Mouse (Mus musculus): ENCODE results near the gene Cox7a1. TPM values are rescaled to one million over a fixed set of nuclear protein-coding genes. Genes with fewer than 3 reads are reported as not detected.

Cox7a1 gene
- polyA plus RNA-seq, 2 experiments = 2.7 to 4.5 TPM

- DNase-seq (ENCODE audit: low spot score) (no peak), ATAC-seq (ENCODE audit: low FRiP score, low read depth) (no peak)
- Histone ChIP-seq H3K36me3 (ENCODE audit: control insufficient read depth, insufficient read depth, low read length) (peaks cover 41% of the 10 kb centered on the region), H3K4me2 (replicated peaks; ENCODE audit: low read depth, low read length, severe bottlenecking) (no peak overlapping the region), H3K27me3 (ENCODE audit: control insufficient read depth, insufficient read depth, low read length) (no peaks in the 10 kb centered on the region), H3K9ac (ENCODE audit: low read depth, low read length, severe bottlenecking) (no peak overlapping the region), H3K4me3 (replicated peaks; ENCODE audit: low read length) (no peak overlapping the region), H3K27ac (replicated peaks; ENCODE audit: low read depth, low read length) (no peak overlapping the region), H3K4me1 (ENCODE audit: control insufficient read depth, insufficient read depth, low read length) (peaks cover 5% of the 10 kb centered on the region; the same call in 1 of the 2 replicates), H3K9me3 (ENCODE audit: control insufficient read depth, low read length) (no peaks in the 10 kb centered on the region)
- 66% methylated on average over 13 of the region's 13 CpGs for WGBS
- no peak for TF ChIP-seq POLR2A (IDR thresholded peaks at IDR 0.05; ENCODE audit: borderline replicate concordance, extremely low read depth, insufficient read depth, insufficient read length)
These were observed 851 bp downstream of the Cox7a1 start for GRCm38 (mm10) chr7:30184641-30185348.

GRCm38 (mm10) chr7:30188344-30189115 is 4.6 kb downstream of the Cox7a1 start:
- no peak for ATAC-seq (ENCODE audit: low FRiP score, low read depth)
- H3K4me1 ChIP-seq (ENCODE audit: control insufficient read depth, insufficient read depth, low read length) = peaks cover 15% of the 10 kb centered on the region
- no peak for TF ChIP-seq POLR2A (IDR thresholded peaks at IDR 0.05; ENCODE audit: borderline replicate concordance, extremely low read depth, insufficient read depth, insufficient read length)
- peaks cover 70% of the 10 kb centered on the region for H3K36me3 ChIP-seq (ENCODE audit: control insufficient read depth, insufficient read depth, low read length)
- DNase-seq (ENCODE audit: low spot score) = no peak
- no peak overlapping the region for H3K9ac ChIP-seq (ENCODE audit: low read depth, low read length, severe bottlenecking)
- H3K4me3 ChIP-seq (replicated peaks; ENCODE audit: low read length) = no peak overlapping the region
- H3K4me2 ChIP-seq (replicated peaks; ENCODE audit: low read depth, low read length, severe bottlenecking) = no peak overlapping the region
- no peak overlapping the region for H3K27ac ChIP-seq (replicated peaks; ENCODE audit: low read depth, low read length)
- no peaks in the 10 kb centered on the region for H3K9me3 ChIP-seq (ENCODE audit: control insufficient read depth, low read length)
- WGBS = 69% methylated on average over 12 of the region's 12 CpGs
- no peaks in the 10 kb centered on the region for H3K27me3 ChIP-seq (ENCODE audit: control insufficient read depth, insufficient read depth, low read length)

GRCm38 (mm10) chr7:30189116-30189491 is 5.2 kb downstream of the Cox7a1 start:
- Histone ChIP-seq H3K27me3 (ENCODE audit: control insufficient read depth, insufficient read depth, low read length) (no peaks in the 10 kb centered on the region), H3K9ac (ENCODE audit: low read depth, low read length, severe bottlenecking) (no peak overlapping the region), H3K9me3 (ENCODE audit: control insufficient read depth, low read length) (no peaks in the 10 kb centered on the region), H3K36me3 (ENCODE audit: control insufficient read depth, insufficient read depth, low read length) (peaks cover 70% of the 10 kb centered on the region), H3K4me3 (replicated peaks; ENCODE audit: low read length) (no peak overlapping the region), H3K4me1 (ENCODE audit: control insufficient read depth, insufficient read depth, low read length) (peaks cover 13% of the 10 kb centered on the region), H3K4me2 (replicated peaks; ENCODE audit: low read depth, low read length, severe bottlenecking) (no peak overlapping the region), H3K27ac (replicated peaks; ENCODE audit: low read depth, low read length) (no peak overlapping the region)
- 80% methylated on average over 4 of the region's 4 CpGs for WGBS
- no peak for TF ChIP-seq POLR2A (IDR thresholded peaks at IDR 0.05; ENCODE audit: borderline replicate concordance, extremely low read depth, insufficient read depth, insufficient read length)
- ATAC-seq (ENCODE audit: low FRiP score, low read depth) (no peak), DNase-seq (ENCODE audit: low spot score) (no peak)

- Histone ChIP-seq H3K4me3 (replicated peaks; ENCODE audit: low read length) (peak overlapping the region; percentile 85; the same call in 1 of the 2 replicates), H3K4me2 (replicated peaks; ENCODE audit: low read depth, low read length, severe bottlenecking) (0 out of 2 replicates have a peak overlapping the region, but pooled peaks have one; percentile 81), H3K4me1 (ENCODE audit: control insufficient read depth, insufficient read depth, low read length) (peaks cover 14% of the 10 kb centered on the region)
These were observed 8.1 kb downstream of the Cox7a1 start for GRCm38 (mm10) chr7:30192088-30192487.

DNA sequence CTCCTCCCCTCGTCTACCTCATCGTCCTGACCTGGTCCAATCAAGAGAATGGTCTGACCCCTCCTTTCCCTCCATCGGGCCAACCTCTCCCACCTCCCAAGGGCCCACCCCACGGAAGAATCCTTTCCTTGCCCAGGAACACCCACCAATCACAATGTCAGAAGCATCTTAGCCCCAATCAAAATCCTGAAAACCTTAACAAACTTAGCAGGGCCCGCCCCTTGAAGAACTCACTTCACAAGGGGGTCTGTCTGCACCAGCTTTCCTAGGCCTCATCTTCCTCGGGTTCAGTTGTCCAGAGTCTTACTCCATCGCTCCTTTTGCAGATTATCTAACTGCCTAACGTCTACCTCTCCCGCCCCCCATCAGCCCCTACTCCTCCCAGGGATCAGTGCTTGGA is 9.1 kb downstream of the Cox7a1 start:
- Histone ChIP-seq H3K36me3 (ENCODE audit: control insufficient read depth, insufficient read depth, low read length) (peaks cover 42% of the 10 kb centered on the region), H3K4me1 (ENCODE audit: control insufficient read depth, insufficient read depth, low read length) (peaks cover 14% of the 10 kb centered on the region), H3K4me2 (replicated peaks; ENCODE audit: low read depth, low read length, severe bottlenecking) (peak overlapping the region; percentile 81), H3K27ac (replicated peaks; ENCODE audit: low read depth, low read length) (no peak overlapping the region), H3K9me3 (ENCODE audit: control insufficient read depth, low read length) (no peaks in the 10 kb centered on the region), H3K9ac (ENCODE audit: low read depth, low read length, severe bottlenecking) (peak overlapping the region; percentile 77), H3K4me3 (replicated peaks; ENCODE audit: low read length) (peak overlapping the region; percentile 85), H3K27me3 (ENCODE audit: control insufficient read depth, insufficient read depth, low read length) (no peaks in the 10 kb centered on the region)
- DNase-seq (ENCODE audit: low spot score) (peak; percentile 21), ATAC-seq (ENCODE audit: low FRiP score, low read depth) (no peak)
- no peak for TF ChIP-seq POLR2A (IDR thresholded peaks at IDR 0.05; ENCODE audit: borderline replicate concordance, extremely low read depth, insufficient read depth, insufficient read length)
- 19% methylated on average over 8 of the region's 9 CpGs for WGBS

More at GRCm38 (mm10) chr7:30192088-30192487, 8.1 kb downstream of the Cox7a1 start:
- no peak for DNase-seq (ENCODE audit: low spot score)
- no peak overlapping the region for H3K9ac ChIP-seq (ENCODE audit: low read depth, low read length, severe bottlenecking)
- no peak for ATAC-seq (ENCODE audit: low FRiP score, low read depth)
- peaks cover 51% of the 10 kb centered on the region for H3K36me3 ChIP-seq (ENCODE audit: control insufficient read depth, insufficient read depth, low read length)
- WGBS = 89% methylated on average over 12 of the region's 12 CpGs
- H3K9me3 ChIP-seq (ENCODE audit: control insufficient read depth, low read length) = no peaks in the 10 kb centered on the region
- H3K27ac ChIP-seq (replicated peaks; ENCODE audit: low read depth, low read length) = no peak overlapping the region
- no peak for TF ChIP-seq POLR2A (IDR thresholded peaks at IDR 0.05; ENCODE audit: borderline replicate concordance, extremely low read depth, insufficient read depth, insufficient read length)
- H3K27me3 ChIP-seq (ENCODE audit: control insufficient read depth, insufficient read depth, low read length) = no peaks in the 10 kb centered on the region

All from limb, embryonic 14.5 days (tissue).